Mouse (Mus musculus) hindbrain, embryonic 12.5 days (tissue): ENCODE measurements around the gene Ankfy1. TPM values are rescaled to one million over a fixed set of nuclear protein-coding genes. Genes with fewer than 3 reads are reported as not detected.
"Not testable (repeated sequence)": the region's sequence is repeated elsewhere in the genome, so short reads cannot be mapped to it uniquely, and the experiment has no call there.

Source experiments
- ATAC-seq: fragments of 200-750 bp; cut with Nextera tagmentation; 2 replicates; pipeline ENCODE4 v1.8.0; 2017; ENCODE audit warnings: moderate TSS enrichment; ENCODE audit not compliant: low FRiP score
- H3K27ac ChIP-seq: fragments of 300-500 bp; sonication (generic); 2 replicates; pipeline ENCODE4 v1.5.1; 2016; ENCODE audit warnings: mild to moderate bottlenecking
- H3K27me3 ChIP-seq: fragments of 300-500 bp; sonication (generic); 2 replicates; pipeline ENCODE4 v1.6.1; 2016; ENCODE audit warnings: mild to moderate bottlenecking
- H3K36me3 ChIP-seq: fragments of 300-500 bp; sonication (generic); 2 replicates; pipeline ENCODE4 v1.6.1; 2016; ENCODE audit warnings: mild to moderate bottlenecking
- H3K4me1 ChIP-seq: fragments of 300-500 bp; sonication (generic); 2 replicates; pipeline ENCODE4 v1.6.1; 2016
- H3K4me2 ChIP-seq: fragments of 300-500 bp; sonication (generic); replicated peaks from 2 replicates; pipeline ENCODE4 v1.6.1; 2016; ENCODE audit warnings: mild to moderate bottlenecking
- H3K4me3 ChIP-seq: fragments of 300-500 bp; sonication (generic); 2 replicates; pipeline ENCODE4 v1.5.1; 2016; ENCODE audit warnings: mild to moderate bottlenecking
- H3K9ac ChIP-seq: fragments of 300-500 bp; sonication (generic); 2 replicates; pipeline ENCODE4 v1.6.1; 2016; ENCODE audit warnings: mild to moderate bottlenecking, moderate library complexity
- H3K9me3 ChIP-seq: fragments of 300-500 bp; sonication (generic); replicated peaks from 2 replicates; pipeline ENCODE4 v1.6.1; 2016; ENCODE audit warnings: mild to moderate bottlenecking
- WGBS: fragments of 180-500 bp; shearing (Covaris S2); methylation state at CpG from one replicate; pipeline ENCODE4 v1.1.7; 2016; 5-methylcytosine and 5-hydroxymethylcytosine counted together
- polyA plus RNA-seq: library from polyadenylated mRNA; unstranded; fragments of >200 nt; fragmentation: Nextera tagmentation; extraction: Ambion mirVana; gene quantifications from 2 replicates; pipeline ENCODE4 v1.2.1, GENCODE M21; 2016

Ankfy1 gene
- polyA plus RNA-seq, 1 experiment from 2014 or later = 35.0 TPM

- Histone ChIP-seq H3K4me2 (no peak overlapping the region), H3K27me3 (no peaks in the 10 kb centered on the region), H3K9me3 (no peaks in the 10 kb centered on the region), H3K36me3 (peaks cover 9% of the 10 kb centered on the region; the same call in 1 of the 2 replicates), H3K4me1 (no peaks in the 10 kb centered on the region), H3K27ac (no peak overlapping the region), H3K4me3 (no peak overlapping the region), H3K9ac (no peak overlapping the region)
- 94% methylated on average over 2 of the region's 2 CpGs for WGBS
- no peak for ATAC-seq
Measured at GRCm38 (mm10) chr11:72683402-72683801, 6.4 kb upstream of the Ankfy1 start.

- Histone ChIP-seq H3K4me3 (no peak overlapping the region), H3K4me2 (no peak overlapping the region), H3K4me1 (peaks cover 14% of the 10 kb centered on the region), H3K27me3 (no peaks in the 10 kb centered on the region), H3K27ac (no peak overlapping the region), H3K36me3 (peaks cover 3% of the 10 kb centered on the region; the same call in 1 of the 2 replicates), H3K9me3 (no peaks in the 10 kb centered on the region), H3K9ac (no peak overlapping the region)
- no peak for ATAC-seq
Measured at GRCm38 (mm10) chr11:72686697-72687096, 3.1 kb upstream of the Ankfy1 start.

- H3K9me3 ChIP-seq = no peaks in the 10 kb centered on the region
- WGBS = 11% methylated on average over 5 of the region's 5 CpGs
- H3K27ac ChIP-seq = no peak overlapping the region
- H3K4me2 ChIP-seq = no peak overlapping the region
- H3K36me3 ChIP-seq = peaks cover 3% of the 10 kb centered on the region; the same call in 1 of the 2 replicates
- no peaks in the 10 kb centered on the region for H3K27me3 ChIP-seq
- peaks cover 18% of the 10 kb centered on the region for H3K4me1 ChIP-seq
- no peak for ATAC-seq
- no peak overlapping the region for H3K4me3 ChIP-seq
- no peak overlapping the region for H3K9ac ChIP-seq
Measured at GRCm38 (mm10) chr11:72688242-72688641, 1.6 kb upstream of the Ankfy1 start.

GRCm38 (mm10) chr11:72689115-72689514, 691 bp upstream of the Ankfy1 start:
- Histone ChIP-seq H3K4me2 (peak overlapping the region; percentile 68), H3K9ac (no peak overlapping the region), H3K4me1 (peaks cover 20% of the 10 kb centered on the region), H3K36me3 (peaks cover 3% of the 10 kb centered on the region; the same call in 1 of the 2 replicates), H3K27me3 (no peaks in the 10 kb centered on the region), H3K27ac (no peak overlapping the region), H3K4me3 (peak overlapping the region; percentile 78; the same call in 1 of the 2 replicates), H3K9me3 (no peaks in the 10 kb centered on the region)
- ATAC-seq = no peak
- WGBS = 84% methylated on average over 3 of the region's 3 CpGs

- Histone ChIP-seq H3K9ac (no peak overlapping the region), H3K36me3 (0 out of 2 replicates have a peak, but pooled peaks cover 4% of the 10 kb centered on the region), H3K27ac (no peak overlapping the region), H3K4me3 (no peak overlapping the region), H3K4me1 (peaks cover 20% of the 10 kb centered on the region), H3K4me2 (no peak overlapping the region), H3K9me3 (no peaks in the 10 kb centered on the region), H3K27me3 (no peaks in the 10 kb centered on the region)
- WGBS = 80% methylated on average over 4 of the region's 4 CpGs
- no peak for ATAC-seq
Measured at GRCm38 (mm10) chr11:72692353-72692752, 2.5 kb downstream of the Ankfy1 start.

GRCm38 (mm10) chr11:72695025-72695424, 5.2 kb downstream of the Ankfy1 start:
- no peak overlapping the region for H3K27ac ChIP-seq
- H3K9me3 ChIP-seq = no peaks in the 10 kb centered on the region
- H3K36me3 ChIP-seq = 0 out of 2 replicates have a peak, but pooled peaks cover 4% of the 10 kb centered on the region
- no peaks in the 10 kb centered on the region for H3K27me3 ChIP-seq
- H3K9ac ChIP-seq = no peak overlapping the region
- 93% methylated on average over 3 of the region's 3 CpGs for whole genome bisulfite sequencing
- no peak for ATAC-seq
- no peak overlapping the region for H3K4me2 ChIP-seq
- no peak overlapping the region for H3K4me3 ChIP-seq
- H3K4me1 ChIP-seq = peaks cover 17% of the 10 kb centered on the region

- 0 out of 2 replicates have a peak, but pooled peaks cover 4% of the 10 kb centered on the region for H3K36me3 ChIP-seq
- no peaks in the 10 kb centered on the region for H3K9me3 ChIP-seq
- no peak overlapping the region for H3K27ac ChIP-seq
- 92% methylated on average over 2 of the region's 2 CpGs for WGBS
- H3K27me3 ChIP-seq = no peaks in the 10 kb centered on the region
- no peak overlapping the region for H3K4me2 ChIP-seq
- H3K4me1 ChIP-seq = peaks cover 9% of the 10 kb centered on the region
- H3K9ac ChIP-seq = no peak overlapping the region
- ATAC-seq = no peak
- H3K4me3 ChIP-seq = no peak overlapping the region
Measured at GRCm38 (mm10) chr11:72696368-72696971, 6.7 kb downstream of the Ankfy1 start.

- H3K9ac ChIP-seq = no peak overlapping the region
- ATAC-seq = no peak
- no peak overlapping the region for H3K4me3 ChIP-seq
- no peak overlapping the region for H3K4me2 ChIP-seq
- H3K9me3 ChIP-seq = no peaks in the 10 kb centered on the region
- H3K36me3 ChIP-seq = 0 out of 2 replicates have a peak, but pooled peaks cover 4% of the 10 kb centered on the region
- 0 out of 2 replicates have a peak, but pooled peaks cover 4% of the 10 kb centered on the region for H3K4me1 ChIP-seq
- H3K27me3 ChIP-seq = no peaks in the 10 kb centered on the region
- no peak overlapping the region for H3K27ac ChIP-seq
Measured at GRCm38 (mm10) chr11:72697323-72697722, 7.5 kb downstream of the Ankfy1 start.

GRCm38 (mm10) chr11:72705111-72705510, 15.3 kb downstream of the Ankfy1 start:
- H3K27ac ChIP-seq = not testable (repeated sequence)
- 95% methylated on average over 2 of the region's 2 CpGs for WGBS

GRCm38 (mm10) chr11:72712721-72713120, 22.9 kb downstream of the Ankfy1 start:
- Histone ChIP-seq H3K27ac (no peak overlapping the region), H3K27me3 (no peaks in the 10 kb centered on the region), H3K4me3 (no peak overlapping the region), H3K9me3 (no peaks in the 10 kb centered on the region), H3K36me3 (peaks cover 23% of the 10 kb centered on the region), H3K4me1 (no peaks in the 10 kb centered on the region), H3K9ac (no peak overlapping the region), H3K4me2 (no peak overlapping the region)
- WGBS = 95% methylated on average over 5 of the region's 5 CpGs
- ATAC-seq = no peak

More at GRCm38 (mm10) chr11:72705111-72705510, 15.3 kb downstream of the Ankfy1 start:
- not testable (repeated sequence) for H3K36me3 ChIP-seq, ATAC-seq, H3K4me3 ChIP-seq, H3K4me1 ChIP-seq, H3K4me2 ChIP-seq, H3K9me3 ChIP-seq, H3K9ac ChIP-seq, H3K27me3 ChIP-seq

GRCm38 (mm10) chr11:72718161-72718560, 28.4 kb downstream of the Ankfy1 start:
- Histone ChIP-seq H3K27me3 (no peaks in the 10 kb centered on the region), H3K36me3 (peaks cover 23% of the 10 kb centered on the region), H3K4me2 (no peak overlapping the region), H3K4me3 (no peak overlapping the region), H3K4me1 (no peaks in the 10 kb centered on the region), H3K27ac (no peak overlapping the region), H3K9ac (no peak overlapping the region), H3K9me3 (no peaks in the 10 kb centered on the region)
- no peak for ATAC-seq
- 93% methylated on average over 3 of the region's 3 CpGs for WGBS

GRCm38 (mm10) chr11:72723165-72723564, 33.4 kb downstream of the Ankfy1 start:
- no peak overlapping the region for H3K9ac ChIP-seq
- no peaks in the 10 kb centered on the region for H3K9me3 ChIP-seq
- 59% methylated on average over 2 of the region's 2 CpGs for WGBS
- H3K27me3 ChIP-seq = no peaks in the 10 kb centered on the region
- 0 out of 2 replicates have a peak, but pooled peaks cover 17% of the 10 kb centered on the region for H3K36me3 ChIP-seq
- H3K4me1 ChIP-seq = no peaks in the 10 kb centered on the region
- no peak overlapping the region for H3K4me2 ChIP-seq
- H3K4me3 ChIP-seq = no peak overlapping the region
- no peak overlapping the region for H3K27ac ChIP-seq
- no peak for ATAC-seq

- Histone ChIP-seq H3K27me3 (no peaks in the 10 kb centered on the region), H3K36me3 (peaks cover 23% of the 10 kb centered on the region), H3K4me1 (no peaks in the 10 kb centered on the region), H3K27ac (no peak overlapping the region), H3K4me2 (no peak overlapping the region), H3K4me3 (no peak overlapping the region), H3K9ac (no peak overlapping the region), H3K9me3 (no peaks in the 10 kb centered on the region)
- no peak for ATAC-seq
Measured at GRCm38 (mm10) chr11:72723871-72724270, 34.1 kb downstream of the Ankfy1 start.
